Mouse (Mus musculus): ENCODE results near the gene Hoxd4. TPM values are rescaled to one million over a fixed set of nuclear protein-coding genes. Genes with fewer than 3 reads are reported as not detected.
A peak's percentile ranks its signal among the peaks of the same experiment; 100 is the strongest.

The Hoxd4 gene
- polyA plus RNA-seq, 1 experiment from 2014 or later: not detected

- ATAC-seq (ENCODE audit: low read depth): no peak
- H3K36me3 ChIP-seq (ENCODE audit: control insufficient read depth, insufficient read depth): no peaks in the 10 kb centered on the region
- H3K4me1 ChIP-seq (ENCODE audit: control insufficient read depth, low read depth, low read length): no peaks in the 10 kb centered on the region
- H3K4me2 ChIP-seq (ENCODE audit: low read depth, low read length): no peak overlapping the region
- WGBS (ENCODE audit: insufficient replicate concordance): 14% methylated on average over 8 of the region's 8 CpGs
- no peaks in the 10 kb centered on the region for H3K9me3 ChIP-seq (replicated peaks; ENCODE audit: control insufficient read depth, low read length)
- peaks cover 86% of the 10 kb centered on the region for H3K27me3 ChIP-seq (ENCODE audit: control insufficient read depth, insufficient read depth, low read depth, low read length)
- no peak overlapping the region for H3K27ac ChIP-seq (ENCODE audit: low read length)
- H3K4me3 ChIP-seq (ENCODE audit: low read depth, low read length): no peak overlapping the region
- no peak overlapping the region for H3K9ac ChIP-seq (ENCODE audit: low read depth, low read length)
Measured at GRCm38 (mm10) chr2:74722949-74723348, 11.2 kb downstream of the Hoxd4 start.

- Histone ChIP-seq H3K4me2 (ENCODE audit: low read depth, low read length) (no peak overlapping the region), H3K4me1 (ENCODE audit: control insufficient read depth, low read depth, low read length) (no peaks in the 10 kb centered on the region), H3K4me3 (ENCODE audit: low read depth, low read length) (no peak overlapping the region), H3K36me3 (ENCODE audit: control insufficient read depth, insufficient read depth) (no peaks in the 10 kb centered on the region), H3K27me3 (ENCODE audit: control insufficient read depth, insufficient read depth, low read depth, low read length) (peaks cover 89% of the 10 kb centered on the region), H3K9ac (ENCODE audit: low read depth, low read length) (no peak overlapping the region), H3K9me3 (replicated peaks; ENCODE audit: control insufficient read depth, low read length) (no peaks in the 10 kb centered on the region), H3K27ac (ENCODE audit: low read length) (no peak overlapping the region)
- 35% methylated on average over 7 of the region's 7 CpGs for WGBS (ENCODE audit: insufficient replicate concordance)
- ATAC-seq (ENCODE audit: low read depth): no peak
Measured at GRCm38 (mm10) chr2:74724244-74725015, 12.7 kb downstream of the Hoxd4 start.

GRCm38 (mm10) chr2:74725171-74725570, 13.4 kb downstream of the Hoxd4 start:
- Histone ChIP-seq H3K4me3 (ENCODE audit: low read depth, low read length) (no peak overlapping the region), H3K9me3 (replicated peaks; ENCODE audit: control insufficient read depth, low read length) (no peaks in the 10 kb centered on the region), H3K36me3 (ENCODE audit: control insufficient read depth, insufficient read depth) (no peaks in the 10 kb centered on the region), H3K4me2 (ENCODE audit: low read depth, low read length) (no peak overlapping the region), H3K4me1 (ENCODE audit: control insufficient read depth, low read depth, low read length) (no peaks in the 10 kb centered on the region), H3K27ac (ENCODE audit: low read length) (no peak overlapping the region), H3K27me3 (ENCODE audit: control insufficient read depth, insufficient read depth, low read depth, low read length) (peaks cover 87% of the 10 kb centered on the region), H3K9ac (ENCODE audit: low read depth, low read length) (no peak overlapping the region)
- no peak for ATAC-seq (ENCODE audit: low read depth)
- 29% methylated on average over 17 of the region's 17 CpGs for WGBS (ENCODE audit: insufficient replicate concordance)

GRCm38 (mm10) chr2:74726551-74726950, 14.8 kb downstream of the Hoxd4 start, which contains the start of gene Gm28230:
Gm28230 (plus strand) TSS chr2:74726728.
- Histone ChIP-seq H3K4me3 (ENCODE audit: low read depth, low read length) (no peak within 1 kb of the TSS), H3K36me3 (ENCODE audit: control insufficient read depth, insufficient read depth) (no peaks in the 10 kb centered on the region), H3K27me3 (ENCODE audit: control insufficient read depth, insufficient read depth, low read depth, low read length) (peaks cover 92% of the 10 kb centered on the region), H3K9ac (ENCODE audit: low read depth, low read length) (no peak within 1 kb of the TSS), H3K27ac (ENCODE audit: low read length) (no peak within 1 kb of the TSS), H3K4me2 (ENCODE audit: low read depth, low read length) (peak within 1 kb of the TSS; percentile 8), H3K4me1 (ENCODE audit: control insufficient read depth, low read depth, low read length) (no peaks in the 10 kb centered on the region), H3K9me3 (replicated peaks; ENCODE audit: control insufficient read depth, low read length) (no peaks in the 10 kb centered on the region)
- no peak for ATAC-seq (ENCODE audit: low read depth)
- WGBS (ENCODE audit: insufficient replicate concordance): 41% methylated on average over 5 of the region's 5 CpGs

- peak overlapping the region; percentile 8 for H3K4me2 ChIP-seq (ENCODE audit: low read depth, low read length)
- no peak overlapping the region for H3K9ac ChIP-seq (ENCODE audit: low read depth, low read length)
- H3K9me3 ChIP-seq (replicated peaks; ENCODE audit: control insufficient read depth, low read length): no peaks in the 10 kb centered on the region
- H3K36me3 ChIP-seq (ENCODE audit: control insufficient read depth, insufficient read depth): no peaks in the 10 kb centered on the region
- no peak overlapping the region for H3K4me3 ChIP-seq (ENCODE audit: low read depth, low read length)
- WGBS (ENCODE audit: insufficient replicate concordance): 4% methylated on average over 39 of the region's 43 CpGs
- ATAC-seq (ENCODE audit: low read depth): no peak
- H3K27ac ChIP-seq (ENCODE audit: low read length): no peak overlapping the region
- peaks cover 92% of the 10 kb centered on the region for H3K27me3 ChIP-seq (ENCODE audit: control insufficient read depth, insufficient read depth, low read depth, low read length)
- no peaks in the 10 kb centered on the region for H3K4me1 ChIP-seq (ENCODE audit: control insufficient read depth, low read depth, low read length)
Measured at GRCm38 (mm10) chr2:74726973-74727639, 15.4 kb downstream of the Hoxd4 start.

GRCm38 (mm10) chr2:74727640-74728302, 16.0 kb downstream of the Hoxd4 start:
- Histone ChIP-seq H3K4me3 (ENCODE audit: low read depth, low read length) (no peak overlapping the region), H3K27me3 (ENCODE audit: control insufficient read depth, insufficient read depth, low read depth, low read length) (peaks cover 95% of the 10 kb centered on the region), H3K27ac (ENCODE audit: low read length) (no peak overlapping the region), H3K4me1 (ENCODE audit: control insufficient read depth, low read depth, low read length) (no peaks in the 10 kb centered on the region), H3K9ac (ENCODE audit: low read depth, low read length) (no peak overlapping the region), H3K36me3 (ENCODE audit: control insufficient read depth, insufficient read depth) (no peaks in the 10 kb centered on the region), H3K9me3 (replicated peaks; ENCODE audit: control insufficient read depth, low read length) (no peaks in the 10 kb centered on the region), H3K4me2 (ENCODE audit: low read depth, low read length) (no peak overlapping the region)
- ATAC-seq (ENCODE audit: low read depth): no peak
- WGBS (ENCODE audit: insufficient replicate concordance): 11% methylated on average over 25 of the region's 25 CpGs

DNA sequence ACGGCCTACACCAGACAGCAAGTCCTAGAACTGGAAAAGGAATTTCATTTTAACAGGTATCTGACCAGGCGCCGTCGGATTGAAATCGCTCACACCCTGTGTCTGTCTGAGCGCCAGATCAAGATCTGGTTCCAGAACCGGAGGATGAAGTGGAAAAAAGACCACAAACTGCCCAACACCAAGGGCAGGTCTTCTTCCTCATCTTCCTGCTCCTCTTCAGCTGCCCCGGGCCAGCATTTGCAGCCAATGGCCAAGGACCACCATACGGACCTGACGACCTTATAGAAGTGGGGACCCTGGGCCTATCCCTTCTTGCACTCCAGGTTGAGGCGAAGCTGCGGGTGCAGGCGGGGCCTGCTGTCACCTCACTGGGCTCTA, 16.6 kb downstream of the Hoxd4 start:
- H3K4me2 ChIP-seq (ENCODE audit: low read depth, low read length): no peak overlapping the region
- peaks cover 95% of the 10 kb centered on the region for H3K27me3 ChIP-seq (ENCODE audit: control insufficient read depth, insufficient read depth, low read depth, low read length)
- no peak overlapping the region for H3K9ac ChIP-seq (ENCODE audit: low read depth, low read length)
- WGBS (ENCODE audit: insufficient replicate concordance): 33% methylated on average over 13 of the region's 13 CpGs
- H3K27ac ChIP-seq (ENCODE audit: low read length): no peak overlapping the region
- ATAC-seq (ENCODE audit: low read depth): no peak
- no peaks in the 10 kb centered on the region for H3K9me3 ChIP-seq (replicated peaks; ENCODE audit: control insufficient read depth, low read length)
- no peaks in the 10 kb centered on the region for H3K36me3 ChIP-seq (ENCODE audit: control insufficient read depth, insufficient read depth)
- H3K4me3 ChIP-seq (ENCODE audit: low read depth, low read length): no peak overlapping the region
- no peaks in the 10 kb centered on the region for H3K4me1 ChIP-seq (ENCODE audit: control insufficient read depth, low read depth, low read length)

DNA sequence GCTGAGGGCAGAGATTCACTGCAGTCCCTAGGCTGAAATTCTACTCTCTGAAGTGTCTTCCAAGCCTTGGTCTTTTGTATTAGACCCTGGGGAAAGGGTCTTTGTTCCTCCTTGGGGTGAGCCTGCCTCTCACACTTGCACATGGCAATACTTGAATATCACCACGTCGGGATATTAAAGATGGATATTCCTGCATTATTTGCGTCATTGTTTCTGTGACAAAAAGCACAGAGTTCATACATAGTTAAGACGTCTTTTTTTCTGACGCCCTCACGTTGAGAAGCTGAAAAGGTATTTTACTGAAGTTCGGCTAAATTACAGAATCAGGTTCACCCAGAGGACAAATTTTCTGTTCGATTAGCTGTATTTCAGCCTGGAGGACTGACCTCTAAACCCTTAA, 18.6 kb downstream of the Hoxd4 start:
- Histone ChIP-seq H3K27me3 (ENCODE audit: control insufficient read depth, insufficient read depth, low read depth, low read length) (peaks cover 95% of the 10 kb centered on the region), H3K9ac (ENCODE audit: low read depth, low read length) (no peak overlapping the region), H3K4me3 (ENCODE audit: low read depth, low read length) (no peak overlapping the region), H3K36me3 (ENCODE audit: control insufficient read depth, insufficient read depth) (no peaks in the 10 kb centered on the region), H3K27ac (ENCODE audit: low read length) (no peak overlapping the region), H3K9me3 (replicated peaks; ENCODE audit: control insufficient read depth, low read length) (no peaks in the 10 kb centered on the region), H3K4me2 (ENCODE audit: low read depth, low read length) (no peak overlapping the region), H3K4me1 (ENCODE audit: control insufficient read depth, low read depth, low read length) (no peaks in the 10 kb centered on the region)
- 31% methylated on average over 8 of the region's 8 CpGs for WGBS (ENCODE audit: insufficient replicate concordance)
- ATAC-seq (ENCODE audit: low read depth): no peak

GRCm38 (mm10) chr2:74731055-74731454, 19.3 kb downstream of the Hoxd4 start:
- no peak overlapping the region for H3K9ac ChIP-seq (ENCODE audit: low read depth, low read length)
- H3K4me2 ChIP-seq (ENCODE audit: low read depth, low read length): no peak overlapping the region
- no peak overlapping the region for H3K4me3 ChIP-seq (ENCODE audit: low read depth, low read length)
- H3K4me1 ChIP-seq (ENCODE audit: control insufficient read depth, low read depth, low read length): no peaks in the 10 kb centered on the region
- H3K36me3 ChIP-seq (ENCODE audit: control insufficient read depth, insufficient read depth): no peaks in the 10 kb centered on the region
- H3K27me3 ChIP-seq (ENCODE audit: control insufficient read depth, insufficient read depth, low read depth, low read length): peaks cover 95% of the 10 kb centered on the region
- no peaks in the 10 kb centered on the region for H3K9me3 ChIP-seq (replicated peaks; ENCODE audit: control insufficient read depth, low read length)
- no peak overlapping the region for H3K27ac ChIP-seq (ENCODE audit: low read length)
- ATAC-seq (ENCODE audit: low read depth): no peak
